Mouse (Mus musculus) telencephalon, adult 2 months (tissue): ENCODE data around the gene Cep112.

Source experiments
- DNase-seq: peaks from one replicate; pipeline ENCODE4 v3.0.0-alpha.2; 2011; ENCODE audit warnings: low read depth, low spot score

The Cep112 gene

GRCm38 (mm10) chr11:108876633-108877205, 451.7 kb downstream of the Cep112 start:
- DNase-seq = no peak

- no peak for DNase-seq
Measured at GRCm38 (mm10) chr11:108877520-108877919, 452.5 kb downstream of the Cep112 start.

- DNase-seq = no peak
Measured at GRCm38 (mm10) chr11:108880546-108880945, 455.6 kb downstream of the Cep112 start.

GRCm38 (mm10) chr11:108881662-108882061, 456.7 kb downstream of the Cep112 start:
- no peak for DNase-seq

- no peak for DNase-seq
Measured at GRCm38 (mm10) chr11:108885276-108885896, 460.4 kb downstream of the Cep112 start.

- no peak for DNase-seq
Measured at GRCm38 (mm10) chr11:108886060-108886459, 461.1 kb downstream of the Cep112 start.

GRCm38 (mm10) chr11:108889121-108889520, 464.1 kb downstream of the Cep112 start:
- no peak for DNase-seq

- no peak for DNase-seq
Measured at GRCm38 (mm10) chr11:108890544-108890943, 465.6 kb downstream of the Cep112 start.

- DNase-seq = no peak
Measured at GRCm38 (mm10) chr11:108891111-108891870, 466.3 kb downstream of the Cep112 start.

GRCm38 (mm10) chr11:108891871-108892380, 466.9 kb downstream of the Cep112 start:
- no peak for DNase-seq

GRCm38 (mm10) chr11:108892406-108892805, 467.4 kb downstream of the Cep112 start:
- DNase-seq = no peak

- DNase-seq = no peak
Measured at GRCm38 (mm10) chr11:108893232-108893790, 468.3 kb downstream of the Cep112 start.

- DNase-seq = no peak
Measured at GRCm38 (mm10) chr11:108893855-108894510, 469.0 kb downstream of the Cep112 start.

GRCm38 (mm10) chr11:108897034-108897433, 472.0 kb downstream of the Cep112 start:
- no peak for DNase-seq

- no peak for DNase-seq
Measured at GRCm38 (mm10) chr11:108898063-108898462, 473.1 kb downstream of the Cep112 start.

GRCm38 (mm10) chr11:108898483-108898882, 473.5 kb downstream of the Cep112 start:
- DNase-seq = no peak

GRCm38 (mm10) chr11:108900718-108901488, 475.9 kb downstream of the Cep112 start:
- no peak for DNase-seq

GRCm38 (mm10) chr11:108901670-108902069, 476.7 kb downstream of the Cep112 start:
- no peak for DNase-seq

GRCm38 (mm10) chr11:108902303-108902702, 477.3 kb downstream of the Cep112 start:
- DNase-seq = no peak

- no peak for DNase-seq
Measured at GRCm38 (mm10) chr11:108906590-108907254, 481.7 kb downstream of the Cep112 start.
